Mouse (Mus musculus): ENCODE measurements around the gene Ado.

GRCm38 (mm10) chr10:67536621-67537141 lies 12.1 kb downstream of the Ado start:
- no peak for TF ChIP-seq CTCF (IDR thresholded peaks at IDR 0.05; ENCODE audit: insufficient read depth, low read length)
- TF ChIP-seq POLR2A (IDR thresholded peaks at IDR 0.05; ENCODE audit: borderline replicate concordance, extremely low read depth, low read depth, low read length), result no peak

All from lung, adult 2 months (tissue).